Mouse (Mus musculus) G1E-ER4 (cell line): ENCODE measurements around the gene Arhgap10. TPM values are rescaled to one million over a fixed set of nuclear protein-coding genes. Genes with fewer than 3 reads are reported as not detected.

Experiments
- GATA1 ChIP-seq: IDR thresholded peaks from one replicate; pipeline ENCODE4 v1.8.0; 2012; ENCODE audit warnings: low read length, inconsistent platforms
- polyA plus RNA-seq: library from polyadenylated mRNA; stranded (reverse); fragments of >175 nt; gene quantifications from 2 replicates; pipeline ENCODE4 v1.2.3, GENCODE M21; 2012

Gene Arhgap10
- polyA plus RNA-seq, 1 experiment = 21.0 TPM

GRCm38 (mm10) chr8:77419731-77420130 lies 98.0 kb downstream of the Arhgap10 start:
- TF ChIP-seq GATA1 = no peak

- no peak for TF ChIP-seq GATA1
Measured at GRCm38 (mm10) chr8:77416738-77417137, 101.0 kb downstream of the Arhgap10 start.

GRCm38 (mm10) chr8:77416034-77416433 lies 101.7 kb downstream of the Arhgap10 start:
- no peak for TF ChIP-seq GATA1

- no peak for TF ChIP-seq GATA1
Measured at GRCm38 (mm10) chr8:77411262-77411661, 106.5 kb downstream of the Arhgap10 start.

- no peak for TF ChIP-seq GATA1
Measured at GRCm38 (mm10) chr8:77410394-77410793, 107.4 kb downstream of the Arhgap10 start.

- TF ChIP-seq GATA1 = no peak
Measured at GRCm38 (mm10) chr8:77408527-77409215, 109.1 kb downstream of the Arhgap10 start.

- TF ChIP-seq GATA1 = no peak
Measured at GRCm38 (mm10) chr8:77406846-77407245, 110.9 kb downstream of the Arhgap10 start.

GRCm38 (mm10) chr8:77406444-77406843 lies 111.3 kb downstream of the Arhgap10 start:
- no peak for TF ChIP-seq GATA1

- no peak for TF ChIP-seq GATA1
Measured at GRCm38 (mm10) chr8:77404017-77404416, 113.7 kb downstream of the Arhgap10 start.

GRCm38 (mm10) chr8:77401934-77402333 lies 115.8 kb downstream of the Arhgap10 start:
- TF ChIP-seq GATA1 = no peak

GRCm38 (mm10) chr8:77401140-77401539 lies 116.6 kb downstream of the Arhgap10 start:
- TF ChIP-seq GATA1 = no peak

- TF ChIP-seq GATA1 = no peak
Measured at GRCm38 (mm10) chr8:77384080-77384479, 133.7 kb downstream of the Arhgap10 start.

- no peak for TF ChIP-seq GATA1
Measured at GRCm38 (mm10) chr8:77383671-77384070, 134.1 kb downstream of the Arhgap10 start.

- no peak for TF ChIP-seq GATA1
Measured at GRCm38 (mm10) chr8:77380844-77381243, 136.9 kb downstream of the Arhgap10 start.

- no peak for TF ChIP-seq GATA1
Measured at GRCm38 (mm10) chr8:77379300-77379699, 138.5 kb downstream of the Arhgap10 start.

- no peak for TF ChIP-seq GATA1
Measured at GRCm38 (mm10) chr8:77376451-77376853, 141.3 kb downstream of the Arhgap10 start.

- TF ChIP-seq GATA1 = no peak
Measured at GRCm38 (mm10) chr8:77375999-77376398, 141.8 kb downstream of the Arhgap10 start.
